Mouse (Mus musculus): ENCODE measurements around the gene Serpina3m.

DNA sequence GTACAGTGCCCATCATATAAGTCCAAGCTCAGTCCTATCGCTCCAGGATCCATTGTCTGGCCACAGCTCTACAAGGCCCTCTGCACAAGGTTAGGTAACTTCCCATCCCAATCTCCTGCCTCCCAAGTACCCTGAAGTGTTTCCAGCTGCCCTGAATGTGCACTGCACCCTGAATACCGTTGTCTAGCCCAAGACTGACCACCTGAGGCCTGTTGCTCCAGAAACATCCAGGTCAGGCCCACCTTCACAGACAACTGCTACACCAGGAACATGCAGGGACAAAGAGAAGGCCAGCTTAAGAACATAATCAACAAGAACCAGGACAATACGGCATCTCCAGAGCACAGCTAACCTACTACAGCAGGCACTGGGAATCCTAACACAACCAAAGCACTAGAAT lies 31.7 kb downstream of the Serpina3m start:
- TF ChIP-seq POLR2A (IDR thresholded peaks at IDR 0.05; ENCODE audit: low read depth, low read length): no peak
- no peak for TF ChIP-seq CTCF (IDR thresholded peaks at IDR 0.05; ENCODE audit: extremely low read depth, insufficient read length, insufficient replicate concordance, low read depth, low read length)
